Mouse (Mus musculus) cerebellum, adult 11-12 months (tissue): Measurements from ENCODE around the gene Tbc1d17.
A peak's percentile ranks its signal among the peaks of the same experiment; 100 is the strongest.

Experiments
- DNase-seq: peaks from one replicate; pipeline ENCODE4 v3.0.0; 2022

Gene Tbc1d17

DNA sequence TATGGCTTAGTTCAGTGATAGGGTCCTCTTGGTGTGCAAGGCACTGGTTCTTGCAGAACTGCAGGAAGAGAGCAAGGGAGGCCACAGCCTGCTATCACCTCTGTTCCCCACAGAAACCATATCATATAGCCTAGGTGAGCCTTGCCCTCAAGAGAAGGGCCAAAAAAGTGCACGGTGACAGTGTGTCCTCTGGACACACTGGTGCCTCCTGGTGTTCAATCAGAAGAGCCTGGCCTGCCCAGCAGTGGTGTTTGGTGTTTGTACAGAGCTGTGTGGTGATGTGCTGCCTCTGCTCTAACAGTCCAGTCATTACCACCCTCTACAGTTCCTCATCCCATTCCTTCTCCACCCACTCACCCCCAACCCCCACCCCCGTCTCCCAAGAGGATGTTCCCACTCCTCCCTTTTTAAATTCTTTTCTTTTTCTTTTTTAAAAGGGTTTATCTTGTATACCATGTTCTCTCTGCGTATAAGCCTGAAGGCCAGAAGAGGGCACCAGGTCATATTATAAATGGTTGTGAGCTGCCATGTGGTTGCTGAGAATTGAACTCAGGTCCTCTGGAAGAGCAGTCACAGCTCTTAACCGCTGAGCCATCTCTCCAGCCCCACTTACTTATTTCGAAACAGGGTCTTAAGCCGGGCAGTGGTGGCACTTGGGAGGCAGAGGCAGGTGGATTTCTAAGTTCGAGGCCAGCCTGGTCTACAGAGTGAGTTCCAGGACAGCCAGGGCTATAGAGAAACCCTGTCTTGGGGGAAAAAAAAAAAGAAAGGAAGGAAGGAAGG, 27.0 kb downstream of the Tbc1d17 start:
- DNase-seq = no peak

- DNase-seq = no peak
These were observed 28.4 kb downstream of the Tbc1d17 start for GRCm38 (mm10) chr7:44820525-44820924.

GRCm38 (mm10) chr7:44819863-44820262, 29.0 kb downstream of the Tbc1d17 start:
- peak; percentile 14 for DNase-seq

GRCm38 (mm10) chr7:44819391-44819790, 29.5 kb downstream of the Tbc1d17 start:
- DNase-seq = no peak

- DNase-seq = peak; percentile 45
These were observed 30.1 kb downstream of the Tbc1d17 start for GRCm38 (mm10) chr7:44818751-44819235.

DNA sequence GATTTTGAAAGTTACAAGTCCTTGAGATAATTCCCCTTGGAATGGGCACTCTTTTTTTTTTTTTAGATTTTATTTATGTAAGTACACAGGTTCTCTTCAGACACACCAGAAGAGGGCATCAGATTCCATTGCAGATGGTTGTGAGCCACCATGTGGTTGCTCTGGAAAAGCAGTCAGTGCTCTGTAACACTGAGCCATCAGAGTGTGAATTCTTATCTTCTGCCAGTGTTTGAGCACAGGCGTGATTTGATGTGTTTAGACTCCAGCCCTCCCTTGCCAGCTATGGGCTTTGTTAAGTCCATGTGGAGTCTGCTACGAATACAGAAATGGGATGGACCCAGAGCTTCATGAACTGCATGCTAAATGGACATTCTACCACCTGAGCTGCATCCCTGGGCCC, 30.7 kb downstream of the Tbc1d17 start:
- DNase-seq = peak; percentile 18

GRCm38 (mm10) chr7:44817441-44817840, 31.4 kb downstream of the Tbc1d17 start:
- DNase-seq = peak; percentile 9

GRCm38 (mm10) chr7:44816470-44817021, 32.3 kb downstream of the Tbc1d17 start, which contains the start of gene Atf5:
TSS of gene Atf5 (minus strand) at chr7:44816658.
- no peak for DNase-seq

- DNase-seq = peak; percentile 98
These were observed 33.0 kb downstream of the Tbc1d17 start, which contains the start of the genes Nup62 and Il4i1 for GRCm38 (mm10) chr7:44815721-44816469. TSS of gene Nup62 (plus strand) at chr7:44816088. TSS of gene Il4i1 (plus strand) at chr7:44816387.

- DNase-seq = peak; percentile 72
These were observed 33.8 kb downstream of the Tbc1d17 start for GRCm38 (mm10) chr7:44814952-44815553.

- no peak for DNase-seq
These were observed 34.5 kb downstream of the Tbc1d17 start for GRCm38 (mm10) chr7:44814423-44814822.

DNA sequence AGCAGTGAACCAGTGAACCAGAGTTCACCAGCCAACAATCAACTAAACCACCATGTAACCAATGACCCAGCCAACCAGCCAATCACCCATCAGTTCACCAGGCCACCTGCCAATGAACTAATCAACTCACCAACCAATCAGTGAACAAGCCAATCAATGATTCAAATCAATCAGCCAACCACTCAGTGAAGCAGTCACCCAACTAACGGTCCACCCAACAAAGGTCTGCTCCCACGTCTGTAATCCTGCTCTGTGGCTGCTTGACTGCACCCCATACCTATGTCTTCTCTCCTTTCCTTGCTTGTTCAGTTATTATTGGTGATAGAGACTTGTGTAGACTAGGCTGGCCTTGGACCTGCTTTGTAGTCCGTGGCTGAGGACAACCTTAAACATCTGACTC, 34.9 kb downstream of the Tbc1d17 start:
- no peak for DNase-seq

DNA sequence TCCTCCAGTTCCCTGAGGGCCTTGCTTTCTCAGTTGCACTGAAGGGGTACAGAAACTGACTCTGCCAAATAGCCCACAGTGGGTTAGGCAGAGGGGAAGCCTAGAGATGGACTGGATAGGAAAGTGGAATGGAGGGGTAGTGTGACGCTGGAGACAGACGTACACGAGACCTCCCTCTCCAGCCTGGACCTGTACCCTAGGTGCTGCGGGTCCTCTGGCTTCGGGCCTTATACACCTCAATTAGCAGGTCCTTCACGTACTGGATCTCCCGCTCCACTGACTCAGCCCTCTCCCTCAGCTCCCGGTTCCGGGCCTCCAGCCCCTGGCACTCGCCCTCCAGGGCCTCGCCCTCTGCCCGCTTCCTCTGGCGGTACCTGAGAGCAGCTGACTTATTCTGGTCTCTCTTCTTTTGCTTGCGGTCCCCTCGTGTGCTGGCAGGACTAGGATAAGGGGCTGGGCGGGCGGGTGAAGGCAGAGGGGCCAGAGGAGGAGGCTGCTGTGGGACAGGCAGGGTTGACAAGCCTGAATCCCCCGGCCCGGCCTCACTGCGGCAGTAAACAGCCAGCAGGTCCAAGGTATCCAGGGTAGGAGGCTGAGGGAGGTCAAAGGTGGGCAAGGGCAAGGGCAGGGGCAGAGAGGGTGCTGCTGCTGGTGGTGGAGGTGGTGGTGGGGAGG, 36.1 kb downstream of the Tbc1d17 start:
- no peak for DNase-seq

- DNase-seq = no peak
These were observed 37.9 kb downstream of the Tbc1d17 start for GRCm38 (mm10) chr7:44810819-44811557.

GRCm38 (mm10) chr7:44810365-44810764, 38.5 kb downstream of the Tbc1d17 start:
- DNase-seq = no peak

DNA sequence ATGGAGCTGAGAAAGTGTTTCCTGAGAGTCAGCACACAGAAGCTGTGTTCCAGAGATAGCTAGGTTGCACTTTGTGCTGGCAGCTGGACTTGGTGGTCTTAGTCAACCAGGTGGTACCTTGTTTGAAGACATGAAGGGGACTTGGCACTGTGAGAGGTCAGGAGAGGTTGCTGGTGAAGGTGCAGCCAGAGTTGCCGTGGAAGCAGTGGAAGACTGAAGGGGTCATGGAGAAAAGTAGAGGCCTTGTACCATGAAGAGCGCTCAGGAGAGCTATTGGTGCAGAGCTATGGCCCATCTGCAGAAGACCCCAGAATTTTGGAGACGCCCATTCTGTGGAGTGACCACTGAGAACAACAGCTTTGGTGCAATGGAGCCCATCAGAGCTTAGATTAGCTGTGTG, 39.4 kb downstream of the Tbc1d17 start:
- DNase-seq = no peak

GRCm38 (mm10) chr7:44808927-44809326, 40.0 kb downstream of the Tbc1d17 start:
- no peak for DNase-seq

DNA sequence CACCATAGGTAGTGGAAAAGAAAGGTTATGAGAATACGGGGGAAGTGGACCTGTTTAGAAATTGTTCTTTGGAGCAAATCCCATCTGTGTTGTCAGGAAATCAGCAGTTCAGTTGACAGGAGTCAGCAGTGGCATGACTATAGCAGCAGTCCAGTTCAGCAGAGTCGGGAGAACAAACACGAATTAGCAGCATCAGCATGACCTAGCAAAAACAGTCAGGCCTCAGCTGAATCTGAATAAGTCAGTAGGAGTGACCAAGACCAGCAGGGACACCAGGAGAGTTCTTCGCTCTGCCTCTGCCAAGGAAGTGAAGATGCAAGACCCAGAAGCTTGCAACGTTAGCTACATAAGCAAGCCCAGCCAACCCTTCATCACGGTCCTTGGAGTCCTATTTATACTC, 56.1 kb downstream of the Tbc1d17 start:
- DNase-seq = no peak

- no peak for DNase-seq
These were observed 58.8 kb downstream of the Tbc1d17 start for GRCm38 (mm10) chr7:44790066-44790465.

DNA sequence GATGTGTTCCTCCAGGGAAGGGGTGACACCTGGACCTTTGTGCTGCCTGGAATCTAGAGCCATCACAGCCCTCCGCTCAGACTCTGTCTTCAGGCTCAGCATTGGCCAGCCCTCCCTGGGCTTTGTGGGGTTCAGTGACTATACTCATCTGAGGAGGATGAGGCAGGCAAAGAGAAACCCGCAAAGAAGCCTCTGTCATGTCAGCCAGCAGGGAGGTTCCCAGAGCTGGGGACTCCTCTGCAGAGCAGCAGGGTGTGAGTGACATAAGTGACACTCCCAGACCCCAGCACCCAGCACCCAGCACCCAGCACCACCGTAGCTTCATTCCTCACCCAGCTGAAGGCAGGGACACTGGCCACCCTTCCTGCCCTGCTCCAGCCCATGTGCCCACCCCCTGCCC, 59.3 kb downstream of the Tbc1d17 start:
- DNase-seq = no peak
